Mouse (Mus musculus): ENCODE data around the gene Cyct.

DNA sequence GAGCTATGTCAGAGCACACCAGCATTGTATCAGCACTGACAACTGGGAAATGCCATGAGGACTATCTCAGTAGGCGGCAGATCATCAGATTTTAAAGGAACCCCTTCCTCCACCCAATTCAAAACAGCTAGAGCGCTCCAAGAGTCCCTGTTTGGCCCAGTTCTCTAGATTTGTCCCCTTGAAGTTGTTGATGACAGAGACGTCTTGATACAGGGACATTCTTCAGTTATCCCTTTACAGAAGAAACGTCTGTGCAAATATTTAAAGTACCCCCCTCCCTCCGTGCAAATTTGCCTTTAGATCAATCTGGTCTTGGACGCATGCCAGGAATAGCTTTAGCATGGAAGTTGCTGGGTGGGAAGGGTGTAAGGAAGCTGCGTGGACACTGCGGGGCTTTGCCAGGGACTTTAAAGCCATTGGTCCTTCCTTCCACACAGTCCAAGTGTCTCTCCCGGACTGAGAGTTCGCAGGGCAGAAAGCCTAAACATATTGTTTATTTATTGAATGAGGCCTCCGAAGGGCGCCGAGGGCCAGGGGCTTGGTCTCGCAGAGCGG is 45.4 kb upstream of the Cyct start:
- TF ChIP-seq CTCF (IDR thresholded peaks at IDR 0.05; ENCODE audit: borderline replicate concordance, extremely low read depth, insufficient read depth, insufficient read length) (no peak), POLR2A (IDR thresholded peaks at IDR 0.05; ENCODE audit: borderline replicate concordance, extremely low read depth, insufficient read depth, insufficient read length, poor library complexity, severe bottlenecking) (no peak)
